In genomic region chr16:69836628-69837027, GRCm38 (mm10) we compare ENCODE assay signal across 35 mouse cellular contexts. TPM values are rescaled to one million over a fixed set of nuclear protein-coding genes. Genes with fewer than 3 reads are reported as not detected.
DNase-seq lines count a peak whose midpoint lies in the region; ATAC-seq and TF ChIP-seq lines count a peak whose summit lies in the region.
"Had no signal": no experiment of that assay in that cellular context is flagged by ENCODE, and none has a peak within 500 bp of the region (broad histone marks: within the 10 kb centered on the region; RNA-seq: fewer than 3 reads in every experiment).

No protein-coding gene starts in this region.

- no peak overlapping the region for H3K9ac ChIP-seq in forebrain, embryonic 12.5 days
- no peak overlapping the region for H3K9ac ChIP-seq in forebrain, postnatal 0 days
- no peak overlapping the region for H3K9ac ChIP-seq in lung, embryonic 14.5 days
- no peak overlapping the region for H3K9ac ChIP-seq in forebrain, embryonic 15.5 days (replicated peaks)
- H3K9ac ChIP-seq: hindbrain, embryonic 15.5 days; kidney, embryonic 15.5 days; liver, embryonic 15.5 days; lung, embryonic 15.5 days; neural tube, embryonic 12.5 days had no signal

- H3K27ac ChIP-seq in forebrain, embryonic 12.5 days: no peak overlapping the region
- no peak overlapping the region for H3K27ac ChIP-seq in forebrain, postnatal 0 days (ENCODE audit: low read depth, low read length)
- no peak overlapping the region for H3K27ac ChIP-seq in lung, embryonic 14.5 days (ENCODE audit: low read depth)
- H3K27ac ChIP-seq in forebrain, embryonic 15.5 days (replicated peaks): no peak overlapping the region
- H3K27ac ChIP-seq in left cerebral cortex, adult 2 months: no peak overlapping the region
- H3K27ac ChIP-seq: hindbrain, embryonic 10.5 days; hindbrain, embryonic 15.5 days; kidney, embryonic 15.5 days; layer of hippocampus, adult 2 months; liver, embryonic 15.5 days; lung, embryonic 15.5 days; macrophage; neural tube, embryonic 12.5 days had no signal

- H3K4me1 ChIP-seq in forebrain, embryonic 12.5 days: no peaks in the 10 kb centered on the region
- no peaks in the 10 kb centered on the region for H3K4me1 ChIP-seq in forebrain, postnatal 0 days (ENCODE audit: insufficient read depth)
- H3K4me1 ChIP-seq in lung, embryonic 14.5 days (ENCODE audit: insufficient read depth): no peaks in the 10 kb centered on the region
- H3K4me1 ChIP-seq in forebrain, embryonic 15.5 days: 0 out of 2 replicates have a peak, but pooled peaks cover 4% of the 10 kb centered on the region
- H3K4me1 ChIP-seq: hindbrain, embryonic 10.5 days; hindbrain, embryonic 15.5 days; kidney, embryonic 15.5 days; liver, embryonic 15.5 days; lung, embryonic 15.5 days; neural tube, embryonic 12.5 days had no signal

- no peak for TF ChIP-seq CTCF in forebrain, postnatal 0 days (IDR thresholded peaks at IDR 0.05; ENCODE audit: low read depth)
- TF ChIP-seq CTCF in lung, embryonic 14.5 days (IDR thresholded peaks at IDR 0.05; ENCODE audit: low read depth): no peak
- no peak for TF ChIP-seq CTCF in left cerebral cortex, adult 2 months (IDR thresholded peaks at IDR 0.05)

- H3K4me2 ChIP-seq in forebrain, embryonic 12.5 days: no peak overlapping the region
- H3K4me2 ChIP-seq in forebrain, postnatal 0 days (ENCODE audit: low read depth): no peak overlapping the region
- no peak overlapping the region for H3K4me2 ChIP-seq in lung, embryonic 14.5 days
- H3K4me2 ChIP-seq in forebrain, embryonic 15.5 days (replicated peaks): no peak overlapping the region
- H3K4me2 ChIP-seq: hindbrain, embryonic 15.5 days; kidney, embryonic 15.5 days; liver, embryonic 15.5 days; lung, embryonic 15.5 days; neural tube, embryonic 12.5 days had no signal

- intact Hi-C loops in left cerebral cortex, adult 2 months (cut with DNase I): no loop called here

- 75% methylated on average over 2 of the region's 2 CpGs for WGBS in forebrain, embryonic 12.5 days
- 44% methylated on average over 2 of the region's 2 CpGs for WGBS in forebrain, postnatal 0 days
- WGBS in lung, embryonic 14.5 days: 13% methylated on average over 2 of the region's 2 CpGs
- WGBS in forebrain, embryonic 15.5 days: 40% methylated on average over 2 of the region's 2 CpGs

- no peak overlapping the region for H3K4me3 ChIP-seq in forebrain, embryonic 12.5 days (replicated peaks)
- no peak overlapping the region for H3K4me3 ChIP-seq in forebrain, postnatal 0 days (ENCODE audit: low read depth, low read length)
- no peak overlapping the region for H3K4me3 ChIP-seq in lung, embryonic 14.5 days (ENCODE audit: low read depth, low read length)
- H3K4me3 ChIP-seq in forebrain, embryonic 15.5 days: no peak overlapping the region
- no peak overlapping the region for H3K4me3 ChIP-seq in left cerebral cortex, adult 2 months
- H3K4me3 ChIP-seq: hindbrain, embryonic 10.5 days; hindbrain, embryonic 15.5 days; kidney, embryonic 15.5 days; layer of hippocampus, adult 2 months; liver, embryonic 15.5 days; lung, embryonic 15.5 days; myocyte; neural tube, embryonic 12.5 days had no signal

- H3K9me3 ChIP-seq in forebrain, embryonic 12.5 days: no peaks in the 10 kb centered on the region
- H3K9me3 ChIP-seq in forebrain, postnatal 0 days (ENCODE audit: low read length): no peaks in the 10 kb centered on the region
- no peaks in the 10 kb centered on the region for H3K9me3 ChIP-seq in lung, embryonic 14.5 days (ENCODE audit: low read depth, low read length)
- H3K9me3 ChIP-seq in forebrain, embryonic 15.5 days: no peaks in the 10 kb centered on the region
- H3K9me3 ChIP-seq: hindbrain, embryonic 10.5 days; hindbrain, embryonic 15.5 days; kidney, embryonic 15.5 days; liver, embryonic 15.5 days; lung, embryonic 15.5 days; neural tube, embryonic 12.5 days had no signal

- no peaks in the 10 kb centered on the region for H3K27me3 ChIP-seq in forebrain, embryonic 12.5 days
- no peaks in the 10 kb centered on the region for H3K27me3 ChIP-seq in forebrain, postnatal 0 days (ENCODE audit: insufficient read depth, low read length)
- no peaks in the 10 kb centered on the region for H3K27me3 ChIP-seq in lung, embryonic 14.5 days (ENCODE audit: insufficient read depth, low read length)
- H3K27me3 ChIP-seq in forebrain, embryonic 15.5 days: no peaks in the 10 kb centered on the region
- H3K27me3 ChIP-seq: hindbrain, embryonic 15.5 days; kidney, embryonic 15.5 days; liver, embryonic 15.5 days; lung, embryonic 15.5 days; neural tube, embryonic 12.5 days had no signal

- H3K36me3 ChIP-seq in forebrain, embryonic 12.5 days (replicated peaks): no peaks in the 10 kb centered on the region
- no peaks in the 10 kb centered on the region for H3K36me3 ChIP-seq in forebrain, postnatal 0 days (ENCODE audit: insufficient read depth)
- H3K36me3 ChIP-seq in lung, embryonic 14.5 days (ENCODE audit: insufficient read depth): no peaks in the 10 kb centered on the region
- no peaks in the 10 kb centered on the region for H3K36me3 ChIP-seq in forebrain, embryonic 15.5 days
- H3K36me3 ChIP-seq: hindbrain, embryonic 10.5 days; hindbrain, embryonic 15.5 days; kidney, embryonic 15.5 days; liver, embryonic 15.5 days; lung, embryonic 15.5 days; neural tube, embryonic 12.5 days had no signal

- DNase-seq in forebrain, postnatal 0 days: no peak
- peak; percentile 23 for DNase-seq in lung, embryonic 14.5 days
- DNase-seq in lung, postnatal 36 days: no peak
- DNase-seq in 416B (ENCODE audit: low read depth): peak; percentile 7
- no peak for DNase-seq in left cerebral cortex, adult 2 months (ENCODE audit: extremely low spot score in 1 of 2, low spot score in 2 of 2)
- DNase-seq: adrenal gland, postnatal 36 days; B cell, adult 2 months; cerebellum, adult 8-10 months; heart, postnatal 14 days; kidney, adult 11 months; kidney, postnatal 36 days; thymus, adult 2 months; thymus, postnatal 36 days had no signal

- ATAC-seq in forebrain, embryonic 12.5 days (ENCODE audit: low FRiP score): peak; percentile 37; the same call in 1 of the 2 replicates
- ATAC-seq in forebrain, postnatal 0 days: no peak
- no peak for ATAC-seq in lung, embryonic 14.5 days (ENCODE audit: insufficient read depth)
- peak; percentile 60; the same call in 1 of the 2 replicates for ATAC-seq in forebrain, embryonic 15.5 days (replicated peaks)
- ATAC-seq: inflammation-experienced regulatory T-cells, adult 6 months; midbrain, embryonic 16.5 days had no signal

RNA-seq across cellular contexts. Expression of gene Speer2, which starts 26.9 kb away (rescaled TPM):
- not detected in 2 replicates for polyA plus RNA-seq in forebrain, embryonic 12.5 days (2016; fragmentation: Nextera tagmentation; extraction: Ambion mirVana)
- 0.19 TPM in 1 of 2 replicates, not detected in the other for total RNA-seq in forebrain, postnatal 0 days (2014; rRNA removed)
- polyA plus RNA-seq in forebrain, postnatal 0 days (2015; fragmentation: Nextera tagmentation; extraction: Ambion mirVana): not detected in 2 replicates
- polyA plus RNA-seq in lung, embryonic 14.5 days (2014; fragmentation: Nextera tagmentation; extraction: Ambion mirVana): not detected in 2 replicates
- not detected in 2 replicates for polyA plus RNA-seq in forebrain, embryonic 15.5 days (2015; fragmentation: Nextera tagmentation; extraction: Ambion mirVana)
- not detected for total RNA-seq in left cerebral cortex, adult 2 months (2021)
- total RNA-seq: adrenal gland, adult 18-20 months; adrenal gland, postnatal 36 days; gastrocnemius, adult 8-10 months; gastrocnemius, postnatal 4 days; heart, postnatal 14 days; layer of hippocampus, adult 2 months; layer of hippocampus, postnatal 14 days; left cerebral cortex, adult 8-10 months; left cerebral cortex, postnatal 36 days; liver, adult 2 months; megakaryocyte-erythroid progenitor cell, adult 5-6 weeks had no signal
- polyA plus RNA-seq: heart, embryonic 14.5 days; hindbrain, embryonic 10.5 days; hindbrain, embryonic 15.5 days; inflammation-experienced regulatory T-cells, adult 6 months; kidney, embryonic 15.5 days; liver, adult 2 months; liver, embryonic 15.5 days; lung, embryonic 15.5 days; macrophage; midbrain, embryonic 16.5 days; myocyte; neural tube, embryonic 12.5 days; thymus, adult 2 months had no signal

Comparison
In these comparisons a context has a peak if more than half of its experiments do, and no peak if none do; other contexts are left out.
1. ATAC-seq: peak in forebrain, embryonic 12.5 days (single experiment) and forebrain, embryonic 15.5 days (single experiment); none in forebrain, postnatal 0 days (single experiment) and lung, embryonic 14.5 days (single experiment).
2. DNase-seq: peak in lung, embryonic 14.5 days (single experiment) and 416B (single experiment); none in forebrain, postnatal 0 days (single experiment), lung, postnatal 36 days (single experiment) and left cerebral cortex, adult 2 months (0 of 2).